Mouse (Mus musculus) fibroblast of lung, adult 2 months (primary cell): ENCODE data around the gene Sh3pxd2b.
A peak's percentile ranks its signal among the peaks of the same experiment; 100 is the strongest.

Source experiments
- DNase-seq: peaks from one replicate; pipeline ENCODE4 v3.0.0-alpha.2; 2011; ENCODE audit warnings: low read depth

The Sh3pxd2b gene

DNA sequence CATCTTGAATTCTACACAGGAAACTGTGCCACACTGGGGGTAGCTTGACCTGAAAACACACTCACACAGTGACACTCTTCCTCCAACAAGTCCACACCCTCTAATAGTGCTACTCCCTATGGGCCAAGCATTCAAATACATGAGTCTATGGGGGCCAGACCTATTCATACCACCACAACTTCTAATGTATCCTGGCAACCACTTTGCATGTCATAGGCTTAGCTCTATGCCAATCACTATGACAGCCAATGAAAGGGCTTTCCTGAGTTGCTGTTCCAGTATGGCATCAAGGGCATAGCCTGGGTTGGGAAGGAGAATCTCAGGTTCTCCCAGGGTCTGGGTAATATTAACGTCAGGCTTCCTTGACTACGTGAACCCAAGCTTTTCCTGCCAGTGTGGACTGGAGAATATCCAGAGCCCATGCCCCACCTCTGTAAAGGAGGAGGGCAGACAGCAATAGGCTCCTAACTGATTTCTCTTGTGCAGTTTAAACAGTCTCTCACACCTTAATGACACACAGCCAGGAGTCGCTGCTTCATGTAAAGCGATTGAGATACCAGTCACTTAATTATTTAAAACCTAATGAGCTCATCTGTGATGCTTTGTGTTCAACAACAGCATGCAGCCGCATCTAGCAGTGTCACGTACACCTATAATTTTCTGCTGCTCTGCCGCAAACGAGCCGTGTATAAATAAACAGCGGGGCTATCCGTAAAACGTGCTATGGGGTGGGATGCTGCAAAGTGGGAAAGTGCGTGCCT, 25.8 kb downstream of the Sh3pxd2b start:
- no peak for DNase-seq

- DNase-seq: no peak
Observed at GRCm38 (mm10) chr11:32374027-32374589, 26.5 kb downstream of the Sh3pxd2b start.

DNA sequence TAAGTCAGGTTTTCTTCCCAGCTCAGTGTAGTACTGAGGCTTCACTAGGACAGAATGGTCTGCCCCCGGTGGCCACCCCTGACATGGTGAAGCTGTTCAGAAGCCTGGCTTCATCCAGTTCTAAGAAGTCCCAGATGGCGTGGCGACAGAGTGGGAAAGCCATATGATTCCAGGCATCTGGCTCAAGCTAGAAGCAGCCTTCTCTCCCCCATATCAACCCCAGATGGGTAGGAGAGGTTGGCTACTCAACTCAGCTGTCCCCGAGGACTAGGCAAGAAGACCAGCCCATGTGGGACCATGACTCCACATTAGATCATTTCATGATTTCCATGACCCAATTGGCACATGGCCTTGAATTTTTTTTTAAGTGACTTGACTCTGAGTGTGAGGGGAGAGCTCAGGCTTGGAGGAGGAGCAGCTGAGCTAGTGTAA, 27.5 kb downstream of the Sh3pxd2b start:
- DNase-seq: no peak

GRCm38 (mm10) chr11:32376086-32376485, 28.5 kb downstream of the Sh3pxd2b start:
- DNase-seq: no peak

- no peak for DNase-seq
Observed at GRCm38 (mm10) chr11:32379910-32380309, 32.3 kb downstream of the Sh3pxd2b start.

- peak; percentile 92 for DNase-seq
Observed at GRCm38 (mm10) chr11:32383341-32384134, 35.9 kb downstream of the Sh3pxd2b start.

DNA sequence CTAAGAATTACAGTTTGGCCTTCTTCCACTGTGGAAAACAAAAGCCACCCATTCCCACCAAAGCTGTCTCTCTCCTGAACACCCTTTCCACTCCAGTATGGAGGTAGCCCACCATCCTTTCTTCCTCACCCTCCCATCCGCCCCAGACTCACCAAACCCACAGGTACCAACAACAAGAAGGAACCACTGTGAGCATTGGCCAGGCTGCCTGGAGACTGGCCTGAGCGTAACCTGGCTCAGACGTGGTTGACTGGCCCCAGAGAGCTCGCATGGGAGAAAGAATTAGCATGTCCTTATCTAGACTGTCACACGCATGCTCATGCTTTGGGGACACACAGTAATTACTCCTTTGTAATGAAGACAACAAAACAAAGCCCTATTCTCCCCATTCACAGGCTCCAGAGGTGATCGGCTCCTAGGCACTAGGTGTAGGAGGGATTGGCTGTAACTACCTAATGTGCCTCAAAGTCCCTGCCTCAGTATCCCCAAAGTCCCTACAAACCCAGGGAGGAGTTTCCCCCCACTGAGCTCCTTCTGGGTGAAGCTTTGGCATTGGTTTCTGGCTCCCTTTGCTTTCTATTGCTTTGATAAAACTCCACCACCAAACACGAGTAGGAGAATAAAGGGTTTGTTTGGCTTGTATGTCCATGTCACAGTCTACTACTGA, 36.6 kb downstream of the Sh3pxd2b start:
- no peak for DNase-seq

DNA sequence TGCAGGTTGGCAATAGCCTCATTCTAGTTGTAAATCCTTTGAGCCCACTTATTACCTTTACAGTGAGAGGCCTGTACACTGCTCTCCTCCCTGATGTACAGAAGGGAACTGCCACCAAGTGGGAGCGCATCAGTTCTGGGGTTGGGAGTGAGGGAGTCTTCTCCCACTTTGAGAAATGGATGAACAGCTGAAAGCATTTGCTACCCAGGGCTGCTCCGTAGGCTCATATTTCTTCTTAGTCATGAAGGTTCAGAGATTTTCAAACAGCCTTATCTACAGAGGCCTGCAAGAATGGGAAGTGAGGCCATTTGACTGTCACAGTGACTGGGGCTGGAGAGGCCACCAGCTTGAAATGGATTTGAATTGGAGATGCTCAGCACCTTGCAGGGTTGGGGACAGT, 38.4 kb downstream of the Sh3pxd2b start:
- no peak for DNase-seq

DNA sequence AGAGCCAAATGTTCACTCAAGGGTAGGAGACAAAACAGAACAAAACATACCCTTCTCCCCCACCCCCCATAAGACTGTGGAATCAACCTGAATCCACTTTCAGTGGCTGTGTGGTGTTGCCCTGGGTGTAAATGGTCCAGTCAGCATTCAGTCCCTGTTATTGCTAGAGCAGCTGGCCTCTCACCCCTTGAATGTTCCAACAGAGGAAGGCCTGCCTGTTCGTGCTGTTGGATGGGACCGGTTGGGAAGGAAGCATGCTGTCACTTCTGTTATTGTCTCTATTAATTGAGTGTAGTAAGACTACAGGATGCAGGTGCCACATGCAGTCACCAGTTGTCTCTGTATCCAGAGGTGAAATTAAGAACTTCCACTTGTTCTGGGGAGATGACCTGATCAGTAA, 40.4 kb downstream of the Sh3pxd2b start:
- no peak for DNase-seq

- no peak for DNase-seq
Observed at GRCm38 (mm10) chr11:32393095-32393494, 45.5 kb downstream of the Sh3pxd2b start.

- no peak for DNase-seq
Observed at GRCm38 (mm10) chr11:32395791-32396190, 48.2 kb downstream of the Sh3pxd2b start.

- peak; percentile 76 for DNase-seq
Observed at GRCm38 (mm10) chr11:32398446-32398845, 50.8 kb downstream of the Sh3pxd2b start.

DNA sequence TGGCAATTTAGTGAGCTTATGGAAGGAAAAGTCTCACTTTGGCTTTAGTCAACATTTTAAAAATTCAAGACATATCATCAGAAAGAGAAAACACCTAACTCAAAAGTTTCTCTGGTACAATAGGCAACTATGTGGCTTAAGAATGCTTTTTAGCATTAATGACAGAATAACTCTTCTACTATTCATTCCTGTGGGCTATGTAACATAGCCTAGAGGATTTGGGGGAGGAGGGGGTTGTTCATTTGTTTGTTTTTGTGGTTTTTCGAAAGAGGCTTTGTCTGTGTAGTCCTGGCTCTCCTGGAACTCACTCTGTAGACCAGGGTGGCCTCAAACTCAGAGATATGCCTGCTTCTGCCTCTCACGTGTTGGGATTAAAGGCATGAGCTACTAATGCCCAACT, 51.6 kb downstream of the Sh3pxd2b start:
- no peak for DNase-seq

DNA sequence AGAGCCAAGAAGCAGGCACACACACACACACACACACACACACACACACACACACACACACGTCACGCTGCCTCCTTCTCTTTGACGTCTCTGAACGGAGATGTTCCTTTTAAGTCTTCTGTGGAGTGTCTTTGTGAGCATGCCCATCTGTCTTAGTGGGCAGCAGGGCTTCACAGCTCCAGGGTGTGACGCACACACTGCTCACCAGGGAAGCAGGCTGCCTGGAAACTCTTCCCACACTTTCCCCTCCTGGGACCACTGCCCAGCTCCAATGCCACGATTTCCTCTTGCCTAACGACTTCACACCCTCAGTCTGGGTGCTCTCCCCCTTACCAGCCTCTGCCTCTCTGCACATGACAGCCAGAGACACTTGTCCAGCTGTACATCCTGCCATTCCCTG, 55.1 kb downstream of the Sh3pxd2b start:
- DNase-seq: peak; percentile 51

DNA sequence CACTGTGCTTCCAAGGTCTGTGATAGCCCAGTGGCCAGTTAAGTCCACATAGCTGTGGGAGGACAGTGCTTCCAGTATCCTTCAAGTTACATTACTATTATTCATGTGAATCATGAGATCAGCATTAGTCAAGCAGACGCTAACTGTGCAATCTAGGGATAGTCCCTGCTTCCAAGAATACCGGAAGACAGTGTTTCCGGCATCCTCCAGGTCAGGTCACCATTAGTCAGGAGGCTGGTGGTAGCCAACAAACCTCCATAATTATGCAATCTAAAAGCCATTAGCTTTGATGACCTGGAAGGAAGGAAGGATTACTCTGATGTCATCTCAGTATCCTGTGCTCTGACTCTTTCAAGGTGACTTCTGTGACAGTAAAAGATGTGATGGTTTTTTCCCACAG, 57.1 kb downstream of the Sh3pxd2b start:
- DNase-seq: peak; percentile 27

GRCm38 (mm10) chr11:32407863-32408262, 60.2 kb downstream of the Sh3pxd2b start:
- no peak for DNase-seq

- no peak for DNase-seq
Observed at GRCm38 (mm10) chr11:32409052-32409451, 61.4 kb downstream of the Sh3pxd2b start.

- DNase-seq: no peak
Observed at GRCm38 (mm10) chr11:32409823-32410562, 62.4 kb downstream of the Sh3pxd2b start.

GRCm38 (mm10) chr11:32420001-32420400, 72.4 kb downstream of the Sh3pxd2b start:
- DNase-seq: no peak

- no peak for DNase-seq
Observed at GRCm38 (mm10) chr11:32423311-32423710, 75.7 kb downstream of the Sh3pxd2b start.

DNA sequence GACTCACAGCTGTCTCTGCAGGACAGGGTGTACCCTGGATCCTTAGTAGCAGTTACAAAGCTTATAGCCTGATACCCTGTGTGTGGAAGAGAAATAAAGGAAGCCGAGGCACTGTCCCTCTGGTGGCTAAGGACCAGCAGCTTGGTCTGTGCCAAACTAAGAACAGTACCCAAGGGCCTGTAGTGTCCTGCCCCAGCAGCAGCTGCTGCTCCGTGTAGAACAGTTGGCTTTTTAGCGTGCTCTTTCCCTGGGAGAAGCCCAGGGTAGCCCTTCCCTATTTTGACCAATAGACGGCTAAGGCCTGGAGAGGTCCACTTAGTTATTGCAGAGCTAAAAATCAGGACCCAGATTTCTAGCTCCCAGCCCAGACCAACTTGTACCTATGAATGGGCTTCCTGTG, 77.0 kb downstream of the Sh3pxd2b start:
- no peak for DNase-seq
